Mouse (Mus musculus): ENCODE measurements around the gene Glyatl3. TPM values are rescaled to one million over a fixed set of nuclear protein-coding genes. Genes with fewer than 3 reads are reported as not detected.

Glyatl3 gene
- polyA plus RNA-seq, 1 experiment from 2014 or later, result not detected

DNA sequence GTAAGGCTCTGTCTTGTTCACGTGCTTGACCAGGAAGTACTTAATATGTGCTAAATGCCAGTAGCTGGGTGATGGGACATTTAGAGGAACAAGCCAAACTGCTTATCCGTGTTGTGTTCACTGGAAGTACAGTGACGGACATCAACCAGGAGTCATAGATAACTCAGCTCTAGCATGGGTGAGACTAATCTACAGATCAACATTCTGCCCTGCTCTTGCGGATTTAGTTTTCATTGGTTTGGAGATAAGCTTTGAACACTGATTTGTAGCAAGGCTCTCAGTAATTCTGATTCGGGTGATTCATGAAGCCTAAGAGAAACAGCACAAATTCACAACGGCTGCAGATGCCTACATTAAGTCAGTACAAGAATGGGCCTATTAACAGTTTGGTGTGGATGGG, 32.0 kb downstream of the Glyatl3 start:
- H3K36me3 ChIP-seq, result no peaks in the 10 kb centered on the region
- H3K4me1 ChIP-seq (replicated peaks), result no peaks in the 10 kb centered on the region
- no peaks in the 10 kb centered on the region for H3K27me3 ChIP-seq (replicated peaks)
- H3K9me3 ChIP-seq, result no peaks in the 10 kb centered on the region
- H3K4me3 ChIP-seq (replicated peaks), result no peak overlapping the region
- 72% methylated on average over 6 of the region's 6 CpGs for WGBS
- no peak overlapping the region for H3K27ac ChIP-seq
- H3K9ac ChIP-seq, result no peak overlapping the region
- H3K4me2 ChIP-seq (replicated peaks), result no peak overlapping the region
- no peak for ATAC-seq

DNA sequence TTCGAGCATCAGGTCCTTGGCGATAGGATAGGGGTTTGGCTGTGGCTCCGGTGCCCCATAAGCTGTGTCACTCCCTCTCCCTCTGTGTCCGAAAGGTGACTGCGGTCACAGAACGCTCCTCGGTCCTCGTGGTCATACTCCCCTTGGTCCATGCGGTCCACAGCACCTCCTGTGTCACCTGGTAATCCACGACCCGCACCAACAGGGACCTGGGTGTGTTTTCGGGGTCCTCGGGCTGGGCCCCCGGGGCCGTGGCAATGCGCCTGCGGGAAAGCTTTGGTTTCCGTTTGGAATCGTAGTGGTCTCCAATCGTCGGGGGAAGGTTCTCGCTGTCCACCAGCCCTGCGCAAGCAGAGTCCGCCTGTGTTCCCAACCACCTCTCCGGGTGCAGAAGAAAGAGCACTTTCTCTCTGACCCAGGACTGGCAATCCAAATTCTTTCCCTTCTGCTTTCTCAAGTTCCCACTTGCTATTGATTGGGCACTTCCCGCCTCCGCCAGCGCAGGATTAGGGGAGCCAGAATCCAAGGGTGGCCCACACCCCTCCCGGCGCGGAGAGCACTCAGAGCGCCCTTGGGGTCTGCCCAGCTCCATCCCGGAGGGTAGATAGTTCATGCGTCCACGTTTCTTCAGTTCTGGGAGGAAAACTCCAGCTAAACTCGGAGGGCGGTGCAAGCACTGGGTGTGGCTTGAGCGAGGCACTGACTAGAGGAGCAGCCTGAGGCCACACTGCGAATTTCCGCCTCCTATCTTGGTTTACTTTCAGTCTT, 34.0 kb downstream of the Glyatl3 start, which contains the start of gene 9130008F23Rik:
Gene 9130008F23Rik, minus strand, starts transcription at position 636 of the 768 bp plus-strand sequence.
- Histone ChIP-seq H3K27me3 (replicated peaks) (no peaks in the 10 kb centered on the region), H3K9me3 (no peaks in the 10 kb centered on the region), H3K4me2 (replicated peaks) (peak within 1 kb of the TSS; percentile 84), H3K4me1 (replicated peaks) (no peaks in the 10 kb centered on the region), H3K4me3 (replicated peaks) (peak within 1 kb of the TSS; percentile 66), H3K36me3 (no peaks in the 10 kb centered on the region), H3K9ac (peak within 1 kb of the TSS; percentile 68), H3K27ac (peak within 1 kb of the TSS; percentile 71)
- WGBS, result under 1% methylated on average over 40 of the region's 40 CpGs
- peak; percentile 91 for ATAC-seq

GRCm38 (mm10) chr17:40879528-40879923, 34.6 kb downstream of the Glyatl3 start:
- Histone ChIP-seq H3K27me3 (replicated peaks) (no peaks in the 10 kb centered on the region), H3K9me3 (no peaks in the 10 kb centered on the region), H3K4me1 (replicated peaks) (no peaks in the 10 kb centered on the region), H3K4me3 (replicated peaks) (peak overlapping the region; percentile 66), H3K36me3 (no peaks in the 10 kb centered on the region), H3K9ac (peak overlapping the region; percentile 68), H3K27ac (no peak overlapping the region), H3K4me2 (replicated peaks) (peak overlapping the region; percentile 84)
- no peak for ATAC-seq
- WGBS, result 10% methylated on average over 6 of the region's 6 CpGs

DNA sequence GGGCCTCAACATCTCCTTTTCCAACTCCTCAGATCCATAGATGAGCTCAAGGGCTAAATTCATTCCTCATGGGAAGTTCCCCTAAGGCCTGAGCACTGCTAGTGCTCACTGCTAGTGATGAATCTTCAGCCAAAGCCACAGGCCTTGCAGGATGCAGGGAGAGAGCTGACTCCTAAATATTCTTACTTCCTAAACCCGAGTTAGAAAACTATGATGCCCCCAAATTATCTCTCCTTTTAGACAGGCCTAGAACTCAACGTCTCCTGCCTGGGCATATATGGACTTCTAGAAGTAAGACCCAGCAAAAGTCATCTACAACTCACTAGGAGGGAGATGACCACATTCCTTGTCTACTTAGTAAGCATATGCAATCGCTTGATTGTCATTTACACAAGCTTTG, 36.4 kb downstream of the Glyatl3 start:
- no peak overlapping the region for H3K27ac ChIP-seq
- H3K27me3 ChIP-seq (replicated peaks), result no peaks in the 10 kb centered on the region
- no peaks in the 10 kb centered on the region for H3K9me3 ChIP-seq
- H3K4me2 ChIP-seq (replicated peaks), result peak overlapping the region; percentile 84
- no peak overlapping the region for H3K9ac ChIP-seq
- WGBS, result 32% methylated on average over 3 of the region's 3 CpGs
- H3K4me1 ChIP-seq (replicated peaks), result no peaks in the 10 kb centered on the region
- ATAC-seq, result no peak
- H3K36me3 ChIP-seq, result no peaks in the 10 kb centered on the region
- peak overlapping the region; percentile 66 for H3K4me3 ChIP-seq (replicated peaks)

DNA sequence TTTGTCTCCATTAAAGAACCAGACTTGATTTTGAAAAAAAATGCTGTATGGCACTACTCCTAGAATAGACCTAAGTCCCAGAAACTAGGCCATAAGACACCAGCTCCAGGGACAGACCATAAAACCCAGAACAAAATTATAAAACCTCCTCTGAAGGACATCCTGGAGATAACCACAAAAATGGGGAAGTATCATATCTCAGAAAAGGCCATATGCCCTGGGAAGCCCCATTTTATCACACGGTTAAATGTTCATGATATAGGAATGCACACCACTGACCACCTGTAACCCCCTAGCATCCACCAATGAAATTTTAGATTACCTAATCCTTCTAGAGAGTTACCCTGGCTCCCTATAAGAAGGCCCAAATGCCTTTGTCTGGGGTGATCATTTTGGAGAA, 38.6 kb downstream of the Glyatl3 start:
- H3K9me3 ChIP-seq, result no peaks in the 10 kb centered on the region
- H3K4me3 ChIP-seq (replicated peaks), result no peak overlapping the region
- H3K36me3 ChIP-seq, result no peaks in the 10 kb centered on the region
- H3K9ac ChIP-seq, result no peak overlapping the region
- ATAC-seq, result no peak
- H3K4me1 ChIP-seq (replicated peaks), result no peaks in the 10 kb centered on the region
- H3K27me3 ChIP-seq (replicated peaks), result no peaks in the 10 kb centered on the region
- WGBS, result 74% methylated on average over 1 of the region's 1 CpGs
- no peak overlapping the region for H3K4me2 ChIP-seq (replicated peaks)
- H3K27ac ChIP-seq, result no peak overlapping the region

GRCm38 (mm10) chr17:40874701-40875100, 39.4 kb downstream of the Glyatl3 start:
- WGBS, result 75% methylated on average over 3 of the region's 3 CpGs
- no peak for ATAC-seq
- Histone ChIP-seq H3K4me1 (replicated peaks) (no peaks in the 10 kb centered on the region), H3K27ac (no peak overlapping the region), H3K9ac (no peak overlapping the region), H3K4me2 (replicated peaks) (no peak overlapping the region), H3K9me3 (no peaks in the 10 kb centered on the region), H3K4me3 (replicated peaks) (no peak overlapping the region), H3K27me3 (replicated peaks) (no peaks in the 10 kb centered on the region), H3K36me3 (no peaks in the 10 kb centered on the region)

DNA sequence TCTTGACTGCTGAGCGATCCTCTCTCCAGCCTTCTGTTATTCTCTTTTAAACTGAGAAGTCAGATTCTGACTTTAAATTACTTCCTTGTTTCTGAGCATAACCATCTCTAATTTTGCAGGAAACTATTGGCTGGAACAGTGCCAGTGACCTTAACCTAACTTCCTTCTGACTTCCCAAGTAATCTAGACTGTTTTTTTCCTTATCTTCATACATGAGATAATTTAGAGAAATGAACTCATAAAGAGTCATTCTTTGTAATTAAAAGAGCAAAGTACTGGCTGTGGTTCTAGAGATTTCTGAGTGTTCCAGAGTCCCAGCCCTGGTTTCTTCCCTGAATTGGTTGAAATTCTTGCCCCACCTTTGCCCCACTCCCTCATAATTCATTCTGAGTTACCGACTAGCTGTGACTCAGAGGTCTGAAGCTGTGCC, 40.6 kb downstream of the Glyatl3 start:
- no peaks in the 10 kb centered on the region for H3K36me3 ChIP-seq
- H3K4me1 ChIP-seq (replicated peaks), result no peaks in the 10 kb centered on the region
- no peak overlapping the region for H3K4me2 ChIP-seq (replicated peaks)
- H3K27ac ChIP-seq, result no peak overlapping the region
- H3K4me3 ChIP-seq (replicated peaks), result no peak overlapping the region
- ATAC-seq, result peak; percentile 92
- H3K9me3 ChIP-seq, result no peaks in the 10 kb centered on the region
- WGBS, result 11% methylated on average over 2 of the region's 2 CpGs
- no peaks in the 10 kb centered on the region for H3K27me3 ChIP-seq (replicated peaks)
- H3K9ac ChIP-seq, result no peak overlapping the region

GRCm38 (mm10) chr17:40872626-40873025, 41.5 kb downstream of the Glyatl3 start:
- H3K27ac ChIP-seq, result no peak overlapping the region
- H3K9me3 ChIP-seq, result no peaks in the 10 kb centered on the region
- ATAC-seq, result no peak
- H3K4me3 ChIP-seq (replicated peaks), result no peak overlapping the region
- H3K4me2 ChIP-seq (replicated peaks), result no peak overlapping the region
- no peaks in the 10 kb centered on the region for H3K4me1 ChIP-seq (replicated peaks)
- H3K9ac ChIP-seq, result no peak overlapping the region
- H3K36me3 ChIP-seq, result no peaks in the 10 kb centered on the region
- no peaks in the 10 kb centered on the region for H3K27me3 ChIP-seq (replicated peaks)
- 90% methylated on average over 6 of the region's 6 CpGs for WGBS

GRCm38 (mm10) chr17:40868952-40869747, 45.0 kb downstream of the Glyatl3 start:
- Histone ChIP-seq H3K27ac (no peak overlapping the region), H3K4me2 (replicated peaks) (no peak overlapping the region), H3K4me3 (replicated peaks) (no peak overlapping the region), H3K9me3 (no peaks in the 10 kb centered on the region), H3K27me3 (replicated peaks) (no peaks in the 10 kb centered on the region), H3K9ac (no peak overlapping the region), H3K4me1 (replicated peaks) (no peaks in the 10 kb centered on the region), H3K36me3 (no peaks in the 10 kb centered on the region)
- WGBS, result 45% methylated on average over 10 of the region's 10 CpGs
- ATAC-seq, result peak; percentile 68

- H3K27ac ChIP-seq, result no peak overlapping the region
- H3K9me3 ChIP-seq, result no peaks in the 10 kb centered on the region
- H3K4me1 ChIP-seq (replicated peaks), result no peaks in the 10 kb centered on the region
- H3K36me3 ChIP-seq, result no peaks in the 10 kb centered on the region
- H3K27me3 ChIP-seq (replicated peaks), result no peaks in the 10 kb centered on the region
- no peak overlapping the region for H3K4me2 ChIP-seq (replicated peaks)
- H3K9ac ChIP-seq, result no peak overlapping the region
- ATAC-seq, result no peak
- H3K4me3 ChIP-seq (replicated peaks), result no peak overlapping the region
These were observed 59.1 kb downstream of the Glyatl3 start for GRCm38 (mm10) chr17:40855065-40855464.
